Mouse (Mus musculus) limb, embryonic 11.5 days (tissue): ENCODE results near the gene Jsrp1. TPM values are rescaled to one million over a fixed set of nuclear protein-coding genes. Genes with fewer than 3 reads are reported as not detected.
A peak's percentile ranks its signal among the peaks of the same experiment; 100 is the strongest.
"Not testable (repeated sequence)": the region's sequence is repeated elsewhere in the genome, so short reads cannot be mapped to it uniquely, and the experiment has no call there.

Experiments
- ATAC-seq: fragments of 200-750 bp; cut with Nextera tagmentation; 2 replicates; pipeline ENCODE4 v1.8.0; 2017; ENCODE audit warnings: low read depth; ENCODE audit not compliant: insufficient number of reproducible peaks, low FRiP score, low TSS enrichment
- DNase-seq: peaks from one replicate; pipeline ENCODE4 v3.0.0-alpha.2; 2015; ENCODE audit warnings: low spot score
- H3K27ac ChIP-seq: fragments of 300-500 bp; sonication (generic); replicated peaks from 2 replicates; pipeline ENCODE4 v1.5.1; 2014; ENCODE audit warnings: low read depth, mild to moderate bottlenecking, low read length
- H3K27me3 ChIP-seq: fragments of 300-500 bp; sonication (generic); 2 replicates; pipeline ENCODE4 v1.6.1; 2014; ENCODE audit warnings: mild to moderate bottlenecking, low read length, mixed read lengths; ENCODE audit not compliant: control insufficient read depth, insufficient read depth
- H3K36me3 ChIP-seq: fragments of 300-500 bp; sonication (generic); 2 replicates; pipeline ENCODE4 v1.6.1; 2014; ENCODE audit warnings: mild to moderate bottlenecking, low read length, moderate library complexity, mixed read lengths; ENCODE audit not compliant: control insufficient read depth, insufficient read depth
- H3K4me1 ChIP-seq: fragments of 300-500 bp; sonication (generic); 2 replicates; pipeline ENCODE4 v1.6.1; 2014; ENCODE audit warnings: low read length, mixed read lengths; ENCODE audit not compliant: control insufficient read depth, insufficient read depth
- H3K4me2 ChIP-seq: fragments of 300-500 bp; sonication (generic); 2 replicates; pipeline ENCODE4 v1.6.1; 2014; ENCODE audit warnings: low read depth, mild to moderate bottlenecking, moderate library complexity; ENCODE audit not compliant: severe bottlenecking
- H3K4me3 ChIP-seq: fragments of 300-500 bp; sonication (generic); 2 replicates; pipeline ENCODE4 v1.5.1; 2014; ENCODE audit warnings: low read depth, low read length
- H3K9ac ChIP-seq: fragments of 300-500 bp; sonication (generic); 2 replicates; pipeline ENCODE4 v1.6.1; 2014; ENCODE audit warnings: mild to moderate bottlenecking, low read length
- H3K9me3 ChIP-seq: fragments of 300-500 bp; sonication (generic); 2 replicates; pipeline ENCODE4 v1.6.1; 2016; ENCODE audit warnings: low read length; ENCODE audit not compliant: control insufficient read depth
- WGBS: fragments of 180-500 bp; shearing (Covaris S2); extraction: QIAGEN DNeasy Blood & Tissue Kit; methylation state at CpG from one replicate; pipeline ENCODE4 v1.1.7; 2014; 5-methylcytosine and 5-hydroxymethylcytosine counted together
- polyA plus RNA-seq: library from polyadenylated mRNA; unstranded; fragments of >200 nt; fragmentation: Nextera tagmentation; extraction: Ambion mirVana; gene quantifications from 2 replicates; pipeline ENCODE4 v1.2.1, GENCODE M21; 2014

Jsrp1 gene
- polyA plus RNA-seq, 1 experiment from 2014 or later, result 0.40 TPM

GRCm38 (mm10) chr10:80829359-80830278 is 16.3 kb upstream of the Jsrp1 start:
- peaks cover 23% of the 10 kb centered on the region for H3K4me1 ChIP-seq
- 55% methylated on average over 1 of the region's 1 CpGs for WGBS
- DNase-seq (no peak), ATAC-seq (no peak)
- H3K27ac ChIP-seq, result no peak overlapping the region
- H3K9me3 ChIP-seq, result no peaks in the 10 kb centered on the region
- no peak overlapping the region for H3K4me3 ChIP-seq
- peaks cover 5% of the 10 kb centered on the region; the same call in 1 of the 2 replicates for H3K36me3 ChIP-seq
- peaks cover 15% of the 10 kb centered on the region for H3K27me3 ChIP-seq
- no peak overlapping the region for H3K4me2 ChIP-seq
- H3K9ac ChIP-seq, result no peak overlapping the region

- not testable (repeated sequence) for H3K36me3 ChIP-seq
Observed at GRCm38 (mm10) chr10:80828587-80828986, 15.3 kb upstream of the Jsrp1 start.

GRCm38 (mm10) chr10:80827870-80828420 is 14.6 kb upstream of the Jsrp1 start:
- Histone ChIP-seq H3K4me1 (peaks cover 23% of the 10 kb centered on the region), H3K4me3 (peak overlapping the region; percentile 54), H3K27ac (no peak overlapping the region), H3K9ac (peak overlapping the region; percentile 95), H3K9me3 (no peaks in the 10 kb centered on the region), H3K4me2 (peak overlapping the region; percentile 96), H3K36me3 (peaks cover 5% of the 10 kb centered on the region; the same call in 1 of the 2 replicates), H3K27me3 (no peaks in the 10 kb centered on the region)
- 85% methylated on average over 10 of the region's 10 CpGs for WGBS
- no peak for ATAC-seq
- DNase-seq, result no peak

More at GRCm38 (mm10) chr10:80828587-80828986, 15.3 kb upstream of the Jsrp1 start:
- H3K9ac ChIP-seq, H3K9me3 ChIP-seq, H3K27me3 ChIP-seq, DNase-seq, ATAC-seq, H3K27ac ChIP-seq, H3K4me3 ChIP-seq, H3K4me2 ChIP-seq: not testable (repeated sequence)
- H3K4me1 ChIP-seq, result peaks cover 23% of the 10 kb centered on the region
- WGBS, result 87% methylated on average over 9 of the region's 9 CpGs

GRCm38 (mm10) chr10:80827063-80827869 is 14.0 kb upstream of the Jsrp1 start:
- Histone ChIP-seq H3K4me3 (peak overlapping the region; percentile 54), H3K9me3 (no peaks in the 10 kb centered on the region), H3K36me3 (peaks cover 5% of the 10 kb centered on the region; the same call in 1 of the 2 replicates), H3K27ac (0 out of 2 replicates have a peak overlapping the region, but pooled peaks have one; percentile 74), H3K4me1 (peaks cover 23% of the 10 kb centered on the region), H3K9ac (peak overlapping the region; percentile 95), H3K4me2 (peak overlapping the region; percentile 96), H3K27me3 (no peaks in the 10 kb centered on the region)
- WGBS, result 10% methylated on average over 28 of the region's 29 CpGs
- DNase-seq, result no peak
- no peak for ATAC-seq

GRCm38 (mm10) chr10:80826151-80827062 is 13.1 kb upstream of the Jsrp1 start, which contains the start of gene Oaz1:
Oaz1 (plus strand) TSS chr10:80826656.
- Histone ChIP-seq H3K4me1 (peaks cover 21% of the 10 kb centered on the region), H3K4me2 (peak within 1 kb of the TSS; percentile 96), H3K9me3 (no peaks in the 10 kb centered on the region), H3K9ac (peak within 1 kb of the TSS; percentile 95), H3K27me3 (no peaks in the 10 kb centered on the region), H3K4me3 (peak within 1 kb of the TSS; percentile 54), H3K27ac (peak within 1 kb of the TSS; percentile 74; the same call in 1 of the 2 replicates), H3K36me3 (peaks cover 5% of the 10 kb centered on the region; the same call in 1 of the 2 replicates)
- ATAC-seq (peak; percentile 96), DNase-seq (peak; percentile 98)
- WGBS, result under 1% methylated on average over 78 of the region's 82 CpGs

- Histone ChIP-seq H3K9ac (no peak overlapping the region), H3K4me1 (peaks cover 7% of the 10 kb centered on the region), H3K9me3 (no peaks in the 10 kb centered on the region), H3K27ac (no peak overlapping the region), H3K27me3 (no peaks in the 10 kb centered on the region), H3K36me3 (peaks cover 5% of the 10 kb centered on the region; the same call in 1 of the 2 replicates), H3K4me3 (no peak overlapping the region), H3K4me2 (no peak overlapping the region)
- 77% methylated on average over 2 of the region's 2 CpGs for WGBS
- ATAC-seq (no peak), DNase-seq (no peak)
Observed at GRCm38 (mm10) chr10:80824827-80825226, 11.5 kb upstream of the Jsrp1 start.

- no peaks in the 10 kb centered on the region for H3K27me3 ChIP-seq
- no peak for DNase-seq
Observed at GRCm38 (mm10) chr10:80823847-80824643, 10.7 kb upstream of the Jsrp1 start.

More at GRCm38 (mm10) chr10:80823847-80824643, 10.7 kb upstream of the Jsrp1 start:
- Histone ChIP-seq H3K9ac (no peak overlapping the region), H3K27ac (no peak overlapping the region), H3K36me3 (no peaks in the 10 kb centered on the region), H3K4me2 (no peak overlapping the region), H3K4me3 (no peak overlapping the region), H3K4me1 (peaks cover 7% of the 10 kb centered on the region), H3K9me3 (no peaks in the 10 kb centered on the region)
- no peak for ATAC-seq
- 71% methylated on average over 8 of the region's 8 CpGs for WGBS
